Mouse (Mus musculus) embryonic facial prominence, embryonic 10.5 days (tissue): ENCODE measurements around the gene Gm49369. TPM values are rescaled to one million over a fixed set of nuclear protein-coding genes. Genes with fewer than 3 reads are reported as not detected.
A peak's percentile ranks its signal among the peaks of the same experiment; 100 is the strongest.
"Not testable (repeated sequence)": the region's sequence is repeated elsewhere in the genome, so short reads cannot be mapped to it uniquely, and the experiment has no call there.

ENCODE experiments used
- DNase-seq: peaks from one replicate; pipeline ENCODE4 v3.0.0-alpha.2; 2017; ENCODE audit warnings: low spot score
- H3K27ac ChIP-seq: fragments of 300-500 bp; sonication (generic); replicated peaks from 2 replicates; pipeline ENCODE4 v1.5.1; 2016; ENCODE audit warnings: mild to moderate bottlenecking
- H3K27me3 ChIP-seq: fragments of 300-500 bp; sonication (generic); replicated peaks from 2 replicates; pipeline ENCODE4 v1.6.1; 2016; ENCODE audit warnings: low read depth, mild to moderate bottlenecking; ENCODE audit not compliant: poor library complexity, severe bottlenecking
- H3K36me3 ChIP-seq: fragments of 300-500 bp; sonication (generic); replicated peaks from 2 replicates; pipeline ENCODE4 v1.6.1; 2016; ENCODE audit warnings: mild to moderate bottlenecking, moderate library complexity
- H3K4me1 ChIP-seq: fragments of 300-500 bp; sonication (generic); 2 replicates; pipeline ENCODE4 v1.6.1; 2016
- H3K4me3 ChIP-seq: fragments of 300-500 bp; sonication (generic); 2 replicates; pipeline ENCODE4 v1.5.1; 2016; ENCODE audit warnings: mild to moderate bottlenecking, moderate library complexity
- H3K9me3 ChIP-seq: fragments of 300-500 bp; sonication (generic); 2 replicates; pipeline ENCODE4 v1.6.1; 2016; ENCODE audit warnings: mild to moderate bottlenecking
- WGBS: fragments of 180-500 bp; shearing (Covaris S2); methylation state at CpG from one replicate; pipeline ENCODE4 v1.1.7; 2016; 5-methylcytosine and 5-hydroxymethylcytosine counted together
- polyA plus RNA-seq: library from polyadenylated mRNA; unstranded; fragments of >200 nt; fragmentation: Nextera tagmentation; extraction: Ambion mirVana; gene quantifications from 2 replicates; pipeline ENCODE4 v1.2.1, GENCODE M21; 2016

The Gm49369 gene
- polyA plus RNA-seq, 1 experiment from 2014 or later = not detected

DNA sequence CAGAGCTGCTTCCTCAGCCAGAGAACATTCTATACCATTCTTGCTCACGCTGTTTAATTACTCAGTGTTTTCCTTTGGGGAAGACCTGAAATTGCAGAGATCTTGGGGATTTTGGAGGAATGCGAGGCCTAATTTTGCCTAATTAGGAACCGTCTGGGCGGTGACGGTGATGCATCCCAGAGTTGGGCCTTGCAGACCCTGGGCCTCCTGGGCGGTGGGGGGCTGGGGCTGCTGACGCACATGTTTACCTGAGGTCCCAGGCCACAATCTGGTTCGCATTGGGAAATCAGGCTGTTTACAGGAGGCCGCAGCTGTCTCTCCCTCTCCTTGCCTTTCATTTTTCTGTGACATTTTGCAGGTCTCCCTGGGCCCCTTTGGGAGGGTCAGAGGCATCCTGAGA lies 49.7 kb downstream of the Gm49369 start:
- DNase-seq, H3K4me3 ChIP-seq, H3K9me3 ChIP-seq, H3K27me3 ChIP-seq, H3K36me3 ChIP-seq: not testable (repeated sequence)
- peak overlapping the region; percentile 80 for H3K27ac ChIP-seq
- WGBS = 49% methylated on average over 5 of the region's 9 CpGs
- H3K4me1 ChIP-seq = peaks cover 57% of the 10 kb centered on the region

DNA sequence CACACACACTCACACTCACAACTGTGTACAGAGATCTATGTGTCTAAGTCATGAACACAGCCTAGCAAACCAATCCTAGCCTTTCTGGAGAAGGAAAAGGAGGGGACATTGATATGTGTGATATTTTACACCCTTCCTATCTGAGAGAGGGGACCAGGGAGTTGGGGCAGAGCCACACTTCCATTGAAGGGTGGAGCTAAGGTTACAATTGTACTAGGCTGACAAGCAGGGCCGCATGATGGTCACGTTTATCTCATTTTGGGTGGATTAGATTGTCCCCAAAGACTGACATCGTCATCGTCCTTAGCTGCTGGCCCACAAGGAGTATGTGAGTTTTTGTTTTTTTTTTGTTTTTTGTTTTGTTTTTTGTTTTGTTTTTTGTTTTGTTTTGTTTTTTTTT lies 51.2 kb downstream of the Gm49369 start:
- 92% methylated on average over 4 of the region's 4 CpGs for WGBS
- Histone ChIP-seq H3K9me3 (no peaks in the 10 kb centered on the region), H3K4me3 (no peak overlapping the region), H3K27ac (peak overlapping the region; percentile 78; the same call in 1 of the 2 replicates), H3K4me1 (peaks cover 66% of the 10 kb centered on the region), H3K27me3 (no peaks in the 10 kb centered on the region), H3K36me3 (no peaks in the 10 kb centered on the region)
- DNase-seq = no peak

DNA sequence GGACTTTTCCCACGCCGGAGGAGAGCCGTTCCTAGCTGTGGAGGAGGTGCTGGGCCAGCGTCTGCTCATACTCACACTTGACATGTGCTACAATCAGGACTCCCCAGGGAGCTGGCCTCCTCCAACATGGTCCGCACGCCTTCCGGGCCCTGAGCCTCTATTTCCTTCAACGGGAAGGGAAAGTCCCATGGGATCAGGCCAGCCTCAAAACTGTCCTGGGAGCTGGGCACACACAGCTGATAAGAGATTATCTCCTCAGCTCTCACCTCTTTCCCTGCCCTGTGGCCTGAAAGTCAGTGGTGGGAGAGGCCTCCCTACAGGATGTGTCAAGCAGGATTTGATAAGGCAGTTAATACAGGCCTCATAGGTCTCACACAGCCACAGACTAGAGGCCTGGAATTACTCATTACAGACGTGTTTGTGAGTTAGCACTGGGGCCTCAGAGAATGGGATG lies 52.2 kb downstream of the Gm49369 start:
- Histone ChIP-seq H3K36me3 (no peaks in the 10 kb centered on the region), H3K4me3 (no peak overlapping the region), H3K4me1 (peaks cover 66% of the 10 kb centered on the region), H3K27ac (peak overlapping the region; percentile 78), H3K27me3 (no peaks in the 10 kb centered on the region), H3K9me3 (no peaks in the 10 kb centered on the region)
- 70% methylated on average over 9 of the region's 9 CpGs for WGBS
- peak; percentile 54 for DNase-seq

DNA sequence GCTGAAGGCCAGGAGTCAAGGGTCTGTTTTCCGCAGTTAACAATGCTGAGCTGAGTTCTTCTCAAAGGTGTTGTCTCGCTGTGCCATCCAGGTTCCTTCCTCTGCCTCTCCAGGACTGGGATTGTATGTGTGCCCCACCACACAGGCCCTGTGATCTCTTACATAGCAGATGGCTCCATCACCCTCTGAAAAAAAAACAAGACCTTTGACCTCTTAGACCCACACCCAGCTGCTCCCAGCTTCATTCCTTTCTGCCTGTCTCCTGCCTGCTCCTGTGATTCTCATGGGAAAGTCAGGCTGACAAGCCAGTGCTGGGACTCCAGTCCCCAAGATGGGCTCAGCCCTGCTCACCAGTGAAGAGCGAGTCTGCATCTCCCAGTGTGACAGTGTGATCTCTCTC lies 54.0 kb downstream of the Gm49369 start:
- 49% methylated on average over 3 of the region's 3 CpGs for WGBS
- no peak for DNase-seq
- Histone ChIP-seq H3K36me3 (no peaks in the 10 kb centered on the region), H3K27me3 (no peaks in the 10 kb centered on the region), H3K4me1 (peaks cover 49% of the 10 kb centered on the region), H3K27ac (peak overlapping the region; percentile 78), H3K9me3 (no peaks in the 10 kb centered on the region), H3K4me3 (no peak overlapping the region)

DNA sequence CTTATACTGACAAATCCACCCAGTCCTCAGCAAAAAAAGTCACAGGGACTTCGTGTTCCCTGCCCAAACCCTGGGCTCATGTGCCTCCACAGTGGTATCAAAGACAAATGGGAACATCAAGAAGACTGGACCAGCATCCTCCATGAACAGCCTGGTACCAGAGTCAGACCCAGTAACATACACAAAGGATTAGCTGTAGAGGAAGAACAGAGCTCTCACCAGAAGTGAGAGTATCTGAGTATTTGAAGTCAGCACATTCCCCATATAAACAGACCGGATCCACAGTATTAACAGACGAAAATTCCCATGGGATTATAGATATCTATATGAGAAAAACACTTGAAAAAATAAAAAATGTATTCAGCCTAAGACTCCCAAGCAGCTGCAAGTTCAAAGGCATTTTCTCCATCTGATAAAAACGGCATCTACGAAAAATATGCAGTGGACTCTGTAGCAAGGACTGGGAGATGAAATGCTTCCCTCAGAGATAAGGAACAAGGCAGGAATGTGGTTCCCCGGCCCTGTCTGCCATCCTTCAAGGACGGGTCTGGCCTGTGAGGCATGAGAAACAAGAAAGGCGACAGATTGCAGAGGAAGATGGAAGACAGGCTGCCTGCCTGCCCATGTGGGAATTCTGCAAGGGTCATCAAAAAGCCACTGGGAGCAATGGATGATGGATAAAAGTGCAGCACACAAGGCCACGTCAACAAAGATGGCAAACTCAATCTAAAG lies 55.6 kb downstream of the Gm49369 start:
- H3K4me3 ChIP-seq = no peak overlapping the region
- peaks cover 49% of the 10 kb centered on the region for H3K4me1 ChIP-seq
- H3K36me3 ChIP-seq = no peaks in the 10 kb centered on the region
- H3K27me3 ChIP-seq = no peaks in the 10 kb centered on the region
- H3K9me3 ChIP-seq = no peaks in the 10 kb centered on the region
- H3K27ac ChIP-seq = peak overlapping the region; percentile 52
- no peak for DNase-seq
- 69% methylated on average over 9 of the region's 9 CpGs for WGBS

DNA sequence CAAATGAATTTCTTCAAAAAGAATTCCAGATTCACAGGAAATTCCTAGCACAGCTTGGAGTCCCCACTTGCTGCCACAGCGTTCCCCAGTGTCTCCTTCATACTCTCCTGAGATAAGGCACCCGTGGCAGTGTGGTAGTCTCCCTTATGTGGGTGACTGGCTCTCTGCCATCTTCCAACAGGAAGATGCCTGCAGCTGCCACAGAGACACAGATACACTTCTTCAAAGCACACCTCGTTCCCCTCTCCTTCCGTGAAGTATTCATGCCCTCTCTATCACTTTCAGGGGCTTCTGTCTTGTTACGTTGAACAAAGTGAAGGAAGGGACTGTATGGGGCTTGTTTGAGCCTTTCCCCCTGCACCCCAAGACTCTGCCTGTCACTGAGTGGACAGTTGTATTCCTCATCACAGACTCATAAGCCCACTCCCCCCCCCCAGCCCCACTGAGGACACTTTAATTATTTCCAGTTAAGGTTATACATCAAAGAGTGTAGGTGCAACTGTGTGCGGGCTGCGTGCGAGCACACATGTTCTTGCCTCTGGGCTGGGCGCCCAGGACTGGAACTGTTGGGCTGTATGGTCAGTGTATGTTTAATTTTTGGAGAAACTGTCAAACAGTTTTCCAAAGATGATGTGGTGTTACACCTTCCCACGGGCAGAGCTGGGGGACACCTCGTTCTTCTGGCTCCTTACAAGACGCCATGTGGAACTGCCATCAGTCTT lies 58.9 kb downstream of the Gm49369 start:
- DNase-seq = no peak
- Histone ChIP-seq H3K36me3 (no peaks in the 10 kb centered on the region), H3K9me3 (no peaks in the 10 kb centered on the region), H3K4me1 (peaks cover 48% of the 10 kb centered on the region), H3K27me3 (no peaks in the 10 kb centered on the region; the same call in 1 of the 2 replicates), H3K4me3 (no peak overlapping the region), H3K27ac (peak overlapping the region; percentile 80)
- WGBS = 87% methylated on average over 12 of the region's 12 CpGs

DNA sequence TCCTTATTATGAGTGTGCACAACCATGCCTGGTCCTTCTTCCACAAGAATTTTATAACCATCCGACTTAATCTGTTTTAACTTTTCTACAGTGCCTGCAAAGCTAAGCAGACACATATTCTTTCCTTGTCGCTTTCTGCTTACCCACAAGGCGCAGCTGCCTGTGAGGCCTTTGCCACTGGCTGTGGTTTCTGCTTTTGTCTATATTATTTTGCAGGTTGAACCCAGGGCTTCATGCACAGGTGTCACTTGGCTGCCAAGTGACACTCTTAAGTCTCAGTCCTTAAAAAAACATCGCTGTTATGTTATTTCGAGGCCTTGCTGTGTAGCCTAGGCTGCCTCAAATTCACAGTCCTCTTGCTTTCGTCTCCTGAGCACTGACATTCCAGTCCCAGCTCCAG lies 59.8 kb downstream of the Gm49369 start:
- 85% methylated on average over 6 of the region's 6 CpGs for WGBS
- DNase-seq = no peak
- Histone ChIP-seq H3K4me3 (no peak overlapping the region), H3K4me1 (peaks cover 44% of the 10 kb centered on the region), H3K27me3 (no peaks in the 10 kb centered on the region; the same call in 1 of the 2 replicates), H3K27ac (peak overlapping the region; percentile 80), H3K9me3 (no peaks in the 10 kb centered on the region), H3K36me3 (no peaks in the 10 kb centered on the region)

DNA sequence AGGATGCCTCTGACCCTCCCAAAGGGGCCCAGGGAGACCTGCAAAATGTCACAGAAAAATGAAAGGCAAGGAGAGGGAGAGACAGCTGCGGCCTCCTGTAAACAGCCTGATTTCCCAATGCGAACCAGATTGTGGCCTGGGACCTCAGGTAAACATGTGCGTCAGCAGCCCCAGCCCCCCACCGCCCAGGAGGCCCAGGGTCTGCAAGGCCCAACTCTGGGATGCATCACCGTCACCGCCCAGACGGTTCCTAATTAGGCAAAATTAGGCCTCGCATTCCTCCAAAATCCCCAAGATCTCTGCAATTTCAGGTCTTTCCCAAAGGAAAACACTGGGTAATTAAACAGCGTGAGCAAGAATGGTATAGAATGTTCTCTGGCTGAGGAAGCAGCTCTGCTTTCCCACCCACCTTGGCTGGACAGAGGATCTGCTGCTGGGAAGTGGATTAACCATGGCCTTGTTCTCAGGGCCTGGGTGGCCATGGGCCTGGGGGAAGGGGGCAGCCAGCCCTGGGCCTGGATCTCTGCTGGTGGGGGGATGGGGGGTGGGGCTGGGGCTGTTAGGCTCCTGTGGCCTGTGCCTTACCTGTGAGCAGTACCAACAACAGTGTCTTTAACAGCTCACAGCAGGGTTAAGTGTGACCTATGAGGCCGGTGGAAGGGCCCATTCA lies 60.7 kb downstream of the Gm49369 start:
- not testable (repeated sequence) for H3K27me3 ChIP-seq, H3K4me3 ChIP-seq, H3K9me3 ChIP-seq, H3K36me3 ChIP-seq
- Histone ChIP-seq H3K27ac (peak overlapping the region; percentile 82), H3K4me1 (peaks cover 44% of the 10 kb centered on the region)
- DNase-seq = peak; percentile 61
- WGBS = 37% methylated on average over 7 of the region's 10 CpGs

Other genes starting within 250 kb of the Gm49369 start
- gene Gm39115, start 246.6 kb downstream of the Gm49369 start, polyA plus RNA-seq = not detected in 2 replicates
- gene Gm45337, start 238.1 kb downstream of the Gm49369 start, polyA plus RNA-seq = not detected in 2 replicates
- gene Gm29735, start 225.6 kb downstream of the Gm49369 start, polyA plus RNA-seq = not detected in 2 replicates
- gene Gm4553, start 216.9 kb downstream of the Gm49369 start, polyA plus RNA-seq = not detected in 2 replicates
- not detected in 2 replicates for gene Krtap5-2, start 206.7 kb downstream of the Gm49369 start, polyA plus RNA-seq
- gene Gm10153, start 192.3 kb downstream of the Gm49369 start, polyA plus RNA-seq = not detected in 2 replicates
- not detected in 2 replicates for gene Krtap5-3, start 181.3 kb downstream of the Gm49369 start, polyA plus RNA-seq
- gene Gm7579, start 170.8 kb downstream of the Gm49369 start, polyA plus RNA-seq = not detected in 2 replicates
- gene Krtap5-5, start 152.7 kb downstream of the Gm49369 start, polyA plus RNA-seq = not detected in 2 replicates
- not detected in 2 replicates for gene Gm40460, start 141.6 kb downstream of the Gm49369 start, polyA plus RNA-seq
- not detected in 2 replicates for gene Gm2431, start 124.3 kb downstream of the Gm49369 start, polyA plus RNA-seq
- gene Gm4559, start 108.3 kb downstream of the Gm49369 start, polyA plus RNA-seq = not detected in 2 replicates
- gene Krtap5-1, start 85.5 kb downstream of the Gm49369 start, polyA plus RNA-seq = not detected in 2 replicates
- not detected in 2 replicates for gene Krtap5-4, start 79.1 kb downstream of the Gm49369 start, polyA plus RNA-seq
- 2.2 and 3.0 TPM in 2 replicates for gene Ifitm10, start 8.9 kb downstream of the Gm49369 start, polyA plus RNA-seq
- gene Ctsd, start 5.4 kb upstream of the Gm49369 start, polyA plus RNA-seq = 151 and 158 TPM in 2 replicates
- gene Syt8, start 52.2 kb upstream of the Gm49369 start, polyA plus RNA-seq = not detected in 2 replicates
- 1.7 and 2.5 TPM in 2 replicates for gene Tnni2, start 59.1 kb upstream of the Gm49369 start, polyA plus RNA-seq
- 20.9 and 21.4 TPM in 2 replicates for gene Lsp1, start 78.1 kb upstream of the Gm49369 start, polyA plus RNA-seq
- 1.4 and 1.6 TPM in 2 replicates for gene Tnnt3, start 116.2 kb upstream of the Gm49369 start, polyA plus RNA-seq
- 18.1 and 22.4 TPM in 2 replicates for gene Mrpl23, start 150.0 kb upstream of the Gm49369 start, polyA plus RNA-seq